Mouse (Mus musculus) layer of hippocampus, adult 2 months (tissue): Measurements from ENCODE around the gene Rsph3b. TPM values are rescaled to one million over a fixed set of nuclear protein-coding genes. Genes with fewer than 3 reads are reported as not detected.
A peak's percentile ranks its signal among the peaks of the same experiment; 100 is the strongest.
"Not testable (repeated sequence)": the region's sequence is repeated elsewhere in the genome, so short reads cannot be mapped to it uniquely, and the experiment has no call there.

ENCODE experiments used
- DNase-seq, 2 experiments: peaks; one replicate each; pipeline ENCODE4 v3.0.0; 2022; ENCODE audit warnings: low spot score in 2 of 2
- H3K27ac ChIP-seq: fragments of 200-600 bp; 2 replicates; pipeline ENCODE4 v1.8.1; 2022
- H3K4me3 ChIP-seq: fragments of 200-600 bp; 2 replicates; pipeline ENCODE4 v1.8.1; 2022; ENCODE audit warnings: mild to moderate bottlenecking
- CTCF ChIP-seq: fragments of 200-600 bp; conservative IDR thresholded peaks from 2 replicates; pipeline ENCODE4 v1.8.1; 2022; ENCODE audit warnings: antibody characterized with exemption, mild to moderate bottlenecking, moderate library complexity
- total RNA-seq, 2 experiments: library from RNA; stranded (reverse); gene quantifications; 2 replicates each; pipeline ENCODE4 v1.2.3; 2021

Rsph3b gene
- total RNA-seq, 2 experiments from 2014 or later: 28.8 to 30.5 TPM

GRCm38 (mm10) chr17:6965364-6965763, 16.9 kb upstream of the Rsph3b start:
- DNase-seq: peak in 1 of 2 experiments; percentile 16
- H3K27ac ChIP-seq, H3K4me3 ChIP-seq: not testable (repeated sequence)
- TF ChIP-seq CTCF: peak; percentile 66

DNA sequence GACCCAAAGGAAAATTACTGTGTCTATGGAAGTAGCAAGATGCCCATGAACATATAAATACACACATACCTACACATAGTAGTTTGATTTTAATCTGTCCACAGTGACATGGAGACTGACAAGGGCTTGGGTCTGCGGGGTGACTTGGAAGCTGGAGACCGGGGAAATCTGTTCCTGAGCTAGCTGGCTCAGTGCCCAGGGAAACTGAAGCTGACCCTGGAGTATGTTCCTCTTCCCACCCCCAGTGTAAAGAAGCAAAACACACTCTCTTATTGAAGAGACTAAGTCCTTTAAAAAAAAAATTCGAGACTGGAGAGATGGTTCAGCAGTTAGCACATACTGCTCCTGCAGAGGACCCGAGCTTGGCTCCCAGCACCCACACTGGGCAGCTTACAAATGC, 14.5 kb upstream of the Rsph3b start:
- not testable (repeated sequence) for DNase-seq, H3K4me3 ChIP-seq, H3K27ac ChIP-seq

GRCm38 (mm10) chr17:6962339-6962738, 13.9 kb upstream of the Rsph3b start:
- not testable (repeated sequence) for H3K4me3 ChIP-seq

GRCm38 (mm10) chr17:6961181-6962000, 12.9 kb upstream of the Rsph3b start:
- H3K27ac ChIP-seq, DNase-seq: not testable (repeated sequence)
- peak overlapping the region; percentile 38; the same call in 1 of the 2 replicates for H3K4me3 ChIP-seq

More at GRCm38 (mm10) chr17:6962339-6962738, 13.9 kb upstream of the Rsph3b start:
- DNase-seq, H3K27ac ChIP-seq: not testable (repeated sequence)

- DNase-seq: peak in 1 of 2 experiments; percentile 20
- H3K4me3 ChIP-seq: peak within 1 kb of the TSS; percentile 50
- H3K27ac ChIP-seq: not testable (repeated sequence)
Observed at GRCm38 (mm10) chr17:6960776-6961175, 12.3 kb upstream of the Rsph3b start, which contains the start of gene Tagap1. Gene Tagap1, minus strand, starts transcription at chr17:6961156.

- not testable (repeated sequence) for H3K27ac ChIP-seq, DNase-seq
- peak overlapping the region; percentile 50 for H3K4me3 ChIP-seq
Observed at GRCm38 (mm10) chr17:6960349-6960748, 11.9 kb upstream of the Rsph3b start.

DNA sequence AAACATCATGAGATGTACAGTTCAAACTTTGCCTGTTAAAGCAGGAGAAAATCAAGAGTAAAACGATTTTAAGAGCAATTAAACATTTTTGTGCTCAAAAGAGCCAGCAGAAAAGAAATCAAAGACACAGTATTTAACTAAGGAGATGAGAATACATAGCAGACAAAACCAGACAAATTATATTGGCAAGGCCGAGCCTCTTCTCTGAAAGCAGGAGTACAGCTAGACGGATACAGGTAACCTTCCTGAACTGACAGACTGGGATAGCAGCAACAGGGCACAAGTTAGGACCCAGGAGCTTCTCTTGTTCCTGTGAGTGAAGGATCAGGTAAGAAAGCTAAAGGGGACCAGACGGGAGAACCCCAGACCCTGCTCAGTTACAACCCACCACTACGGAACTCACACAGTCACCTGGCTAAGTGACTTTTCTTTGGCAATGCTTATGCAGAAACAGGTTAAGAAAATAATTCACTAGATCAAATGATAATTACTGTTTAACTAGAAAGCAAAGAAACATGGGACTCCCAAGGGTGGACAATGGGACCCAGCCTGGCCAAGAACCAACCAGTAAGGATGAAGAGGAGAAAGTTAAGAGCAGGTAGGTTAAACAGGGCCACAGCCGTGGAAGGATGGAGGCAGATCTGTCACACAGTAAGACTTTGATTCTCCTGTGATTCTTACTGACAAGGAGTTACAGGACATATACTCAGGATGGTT, 11.2 kb upstream of the Rsph3b start:
- not testable (repeated sequence) for DNase-seq, H3K27ac ChIP-seq, H3K4me3 ChIP-seq

DNA sequence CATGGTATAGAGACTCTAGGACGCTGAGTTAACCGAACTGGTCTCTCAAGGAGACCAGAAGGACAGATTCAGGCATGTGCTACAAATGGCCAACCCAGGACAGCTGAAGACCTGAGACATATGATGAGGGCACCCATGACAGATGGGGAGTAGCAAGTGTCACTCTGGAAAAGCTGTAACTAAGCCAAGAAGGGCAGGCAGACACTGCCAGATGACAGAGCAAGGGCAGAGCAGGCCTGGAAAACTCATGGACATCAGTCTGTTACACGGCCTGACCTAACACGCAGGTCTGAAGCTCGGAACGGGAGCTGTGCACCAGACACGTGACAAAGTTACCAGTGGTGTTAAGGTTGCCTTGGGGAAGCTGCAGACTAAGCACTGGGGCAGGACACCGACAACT, 10.4 kb upstream of the Rsph3b start:
- H3K27ac ChIP-seq, H3K4me3 ChIP-seq, DNase-seq: not testable (repeated sequence)

- H3K27ac ChIP-seq: peak overlapping the region; percentile 93
- H3K4me3 ChIP-seq: peak overlapping the region; percentile 83
- DNase-seq: not testable (repeated sequence)
Observed at GRCm38 (mm10) chr17:6948769-6949228, 317 bp upstream of the Rsph3b start.

- H3K27ac ChIP-seq, DNase-seq: not testable (repeated sequence)
- H3K4me3 ChIP-seq: peak overlapping the region; percentile 83
Observed at GRCm38 (mm10) chr17:6947637-6947983, 872 bp downstream of the Rsph3b start.

DNA sequence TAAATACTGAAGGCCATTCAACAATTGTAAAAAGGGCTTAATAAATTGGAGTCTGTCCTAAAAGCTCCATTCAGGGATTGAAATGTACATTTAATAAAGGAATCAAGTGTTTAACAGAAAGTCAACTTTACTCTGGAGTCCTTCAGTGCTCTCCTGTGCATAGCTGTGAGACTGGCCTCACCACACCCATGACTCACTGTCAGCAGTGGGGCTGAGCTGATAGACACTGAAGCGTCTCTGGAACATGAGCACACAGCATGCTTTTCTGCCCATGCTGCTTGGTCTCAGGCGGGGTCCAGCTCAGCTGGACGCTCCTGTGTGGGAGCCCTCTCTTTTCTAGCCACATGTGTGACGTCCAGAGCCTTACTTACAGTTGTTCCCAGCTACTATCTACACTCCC, 5.9 kb downstream of the Rsph3b start:
- DNase-seq, H3K27ac ChIP-seq, H3K4me3 ChIP-seq: not testable (repeated sequence)

- not testable (repeated sequence) for H3K4me3 ChIP-seq, H3K27ac ChIP-seq, DNase-seq
Observed at GRCm38 (mm10) chr17:6931625-6932024, 16.9 kb downstream of the Rsph3b start.

- DNase-seq, H3K27ac ChIP-seq, H3K4me3 ChIP-seq: not testable (repeated sequence)
Observed at GRCm38 (mm10) chr17:6920351-6920894, 28.1 kb downstream of the Rsph3b start.

GRCm38 (mm10) chr17:6919388-6919787, 29.1 kb downstream of the Rsph3b start:
- not testable (repeated sequence) for H3K4me3 ChIP-seq, DNase-seq, H3K27ac ChIP-seq

GRCm38 (mm10) chr17:6915282-6915681, 33.2 kb downstream of the Rsph3b start:
- DNase-seq, H3K27ac ChIP-seq, H3K4me3 ChIP-seq: not testable (repeated sequence)

DNA sequence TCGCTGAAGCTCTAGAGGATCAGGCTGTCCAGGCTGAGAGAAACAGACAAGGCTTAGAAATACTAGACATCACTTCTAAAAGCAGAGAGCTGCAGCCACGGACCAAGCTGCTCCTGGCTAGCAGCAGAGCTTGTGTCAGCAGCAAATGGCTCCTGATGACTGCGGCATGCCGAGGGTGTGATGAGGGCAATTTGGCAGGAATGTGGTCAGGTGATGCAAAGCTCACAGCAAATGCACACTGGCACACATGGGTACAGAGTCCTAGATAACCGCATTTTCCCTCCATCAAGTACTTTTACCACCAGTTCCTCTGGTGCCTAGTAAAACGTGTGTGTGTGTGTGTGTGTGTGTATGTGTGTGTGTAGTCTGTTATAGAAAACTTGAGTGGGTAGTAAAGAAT, 34.4 kb downstream of the Rsph3b start:
- not testable (repeated sequence) for DNase-seq, H3K27ac ChIP-seq, H3K4me3 ChIP-seq
